Mouse (Mus musculus): ENCODE results near the gene Ralgds. TPM values are rescaled to one million over a fixed set of nuclear protein-coding genes. Genes with fewer than 3 reads are reported as not detected.

Ralgds gene
- total RNA-seq, 1 experiment from 2014 or later, result 40.3 TPM

- DNase-seq, result no peak
These were observed 51.5 kb downstream of the Ralgds start for GRCm38 (mm10) chr2:28564380-28564779.

- peak; percentile 26 for DNase-seq
These were observed 53.6 kb downstream of the Ralgds start for GRCm38 (mm10) chr2:28566545-28566944.

- DNase-seq, result no peak
These were observed 57.0 kb downstream of the Ralgds start for GRCm38 (mm10) chr2:28569903-28570302.

- DNase-seq, result no peak
These were observed 62.4 kb downstream of the Ralgds start for GRCm38 (mm10) chr2:28575341-28575740.

- no peak for DNase-seq
These were observed 63.9 kb downstream of the Ralgds start for GRCm38 (mm10) chr2:28576815-28577214.

- peak; percentile 21 for DNase-seq
These were observed 65.1 kb downstream of the Ralgds start for GRCm38 (mm10) chr2:28578003-28578402.

- peak; percentile 86 for DNase-seq
These were observed 69.9 kb downstream of the Ralgds start for GRCm38 (mm10) chr2:28582647-28583353.

- DNase-seq, result no peak
These were observed 70.7 kb downstream of the Ralgds start, which contains the start of gene Gtf3c5 for GRCm38 (mm10) chr2:28583651-28584050. Gene Gtf3c5 (minus strand): TSS chr2:28583751.

GRCm38 (mm10) chr2:28585043-28585571 is 72.2 kb downstream of the Ralgds start:
- peak; percentile 68 for DNase-seq

GRCm38 (mm10) chr2:28585730-28586129 is 72.8 kb downstream of the Ralgds start:
- DNase-seq, result no peak

- no peak for DNase-seq
These were observed 75.6 kb downstream of the Ralgds start for GRCm38 (mm10) chr2:28588574-28588973.

GRCm38 (mm10) chr2:28591479-28591878 is 78.6 kb downstream of the Ralgds start:
- no peak for DNase-seq

GRCm38 (mm10) chr2:28592809-28593208 is 79.9 kb downstream of the Ralgds start:
- peak; percentile 74 for DNase-seq

- DNase-seq, result no peak
These were observed 83.1 kb downstream of the Ralgds start for GRCm38 (mm10) chr2:28596021-28596420.

- no peak for DNase-seq
These were observed 84.1 kb downstream of the Ralgds start for GRCm38 (mm10) chr2:28596998-28597397.

- no peak for DNase-seq
These were observed 85.0 kb downstream of the Ralgds start for GRCm38 (mm10) chr2:28597733-28598547.

- DNase-seq, result no peak
These were observed 86.0 kb downstream of the Ralgds start for GRCm38 (mm10) chr2:28598692-28599568.

- DNase-seq, result no peak
These were observed 86.6 kb downstream of the Ralgds start for GRCm38 (mm10) chr2:28599569-28599900.

GRCm38 (mm10) chr2:28601720-28602590 is 89.0 kb downstream of the Ralgds start:
- no peak for DNase-seq
